Mouse (Mus musculus) liver, adult 2 months (tissue): ENCODE data around the gene Rilpl1. TPM values are rescaled to one million over a fixed set of nuclear protein-coding genes. Genes with fewer than 3 reads are reported as not detected.

ENCODE experiments used
- DNase-seq: peaks from one replicate; pipeline ENCODE4 v3.0.0-alpha.2; 2011; ENCODE audit warnings: low read depth, low spot score; ENCODE audit errors: extremely low read depth
- H3K27ac ChIP-seq: fragments of 200-500 bp; replicated peaks from 2 replicates; pipeline ENCODE4 v1.5.1; 2012; ENCODE audit warnings: low read depth, mild to moderate bottlenecking, control low read depth, inconsistent platforms, low read length; ENCODE audit not compliant: insufficient read depth
- H3K27me3 ChIP-seq: fragments of 200-500 bp; 2 replicates; pipeline ENCODE4 v1.6.1; 2012; ENCODE audit warnings: mild to moderate bottlenecking, moderate library complexity, low read length, inconsistent platforms; ENCODE audit not compliant: control insufficient read depth, insufficient read depth
- H3K36me3 ChIP-seq: fragments of 200-500 bp; 2 replicates; pipeline ENCODE4 v1.6.1; 2012; ENCODE audit warnings: low read length, inconsistent platforms; ENCODE audit not compliant: control insufficient read depth, insufficient read depth
- H3K4me1 ChIP-seq: fragments of 200-500 bp; 2 replicates; pipeline ENCODE4 v1.6.1; 2011; ENCODE audit warnings: low read length; ENCODE audit not compliant: control insufficient read depth, insufficient read depth
- H3K4me3 ChIP-seq: fragments of 200-500 bp; 2 replicates; pipeline ENCODE4 v1.5.1; 2011; ENCODE audit warnings: low read depth, mild to moderate bottlenecking, control low read depth, low read length, moderate library complexity; ENCODE audit not compliant: insufficient read depth
- H3K79me2 ChIP-seq: fragments of 200-500 bp; 2 replicates; pipeline ENCODE4 v1.6.1; 2012; ENCODE audit warnings: inconsistent platforms, mild to moderate bottlenecking, low read length, moderate library complexity; ENCODE audit not compliant: control insufficient read depth, insufficient read depth
- H3K9ac ChIP-seq: fragments of 200-500 bp; 2 replicates; pipeline ENCODE4 v1.6.1; 2012; ENCODE audit warnings: low read depth, mild to moderate bottlenecking, control low read depth, inconsistent platforms, low read length
- CTCF ChIP-seq: fragments of 200-500 bp; IDR thresholded peaks from 2 replicates; pipeline ENCODE4 v1.5.1; 2011; ENCODE audit warnings: low read depth, low read length, control low read depth
- POLR2A ChIP-seq: fragments of 200-500 bp; IDR thresholded peaks from 2 replicates; pipeline ENCODE4 v1.6.1; 2011; ENCODE audit warnings: low read length, control low read depth; ENCODE audit not compliant: insufficient read depth; ENCODE audit errors: extremely low read depth
- WGBS: fragments of 180-500 bp; shearing (Covaris S2); methylation state at CpG from one replicate; pipeline ENCODE4 v1.1.7; 2018; 5-methylcytosine and 5-hydroxymethylcytosine counted together
- polyA plus RNA-seq: library from polyadenylated mRNA; depleted of rRNA; stranded (reverse); fragments of >200 nt; gene quantifications from 2 replicates; pipeline ENCODE4 v1.2.3, GENCODE M21; 2012
- total RNA-seq: library from RNA; depleted of rRNA; stranded (reverse); fragments of >200 nt; gene quantifications from 2 replicates; pipeline ENCODE4 v1.2.3, GENCODE M21; 2014

Gene Rilpl1
- total and polyA plus RNA-seq, 2 experiments: 1.6 to 2.0 TPM

GRCm38 (mm10) chr5:124535016-124535415, 3.8 kb upstream of the Rilpl1 start:
- H3K9ac ChIP-seq: no peak overlapping the region
- no peak for DNase-seq
- peaks cover 4% of the 10 kb centered on the region; the same call in 1 of the 2 replicates for H3K4me1 ChIP-seq
- no peaks in the 10 kb centered on the region for H3K27me3 ChIP-seq
- TF ChIP-seq POLR2A (no peak), CTCF (no peak)
- no peaks in the 10 kb centered on the region for H3K36me3 ChIP-seq
- no peak overlapping the region for H3K4me3 ChIP-seq
- H3K79me2 ChIP-seq: no peaks in the 10 kb centered on the region
- H3K27ac ChIP-seq: no peak overlapping the region
- 64% methylated on average over 5 of the region's 5 CpGs for WGBS

- no peak overlapping the region for H3K4me3 ChIP-seq
- no peak for TF ChIP-seq CTCF
- no peak overlapping the region for H3K27ac ChIP-seq
- H3K4me1 ChIP-seq: peaks cover 4% of the 10 kb centered on the region; the same call in 1 of the 2 replicates
- H3K27me3 ChIP-seq: no peaks in the 10 kb centered on the region
- no peaks in the 10 kb centered on the region for H3K79me2 ChIP-seq
- WGBS: 65% methylated on average over 7 of the region's 7 CpGs
- H3K9ac ChIP-seq: no peak overlapping the region
- H3K36me3 ChIP-seq: no peaks in the 10 kb centered on the region
- no peak for DNase-seq
These were observed 1.3 kb upstream of the Rilpl1 start for GRCm38 (mm10) chr5:124532451-124532850.

- Histone ChIP-seq H3K9ac (peak overlapping the region; percentile 81), H3K36me3 (no peaks in the 10 kb centered on the region), H3K27me3 (no peaks in the 10 kb centered on the region), H3K79me2 (no peaks in the 10 kb centered on the region), H3K4me1 (peaks cover 4% of the 10 kb centered on the region; the same call in 1 of the 2 replicates), H3K4me3 (peak overlapping the region; percentile 68), H3K27ac (0 out of 2 replicates have a peak overlapping the region, but pooled peaks have one; percentile 5)
- no peak for DNase-seq
- WGBS: 28% methylated on average over 14 of the region's 14 CpGs
- TF ChIP-seq POLR2A: no peak
- TF ChIP-seq CTCF: no peak
These were observed 366 bp upstream of the Rilpl1 start for GRCm38 (mm10) chr5:124531583-124531930.

GRCm38 (mm10) chr5:124529697-124530096, 1.5 kb downstream of the Rilpl1 start:
- WGBS: 75% methylated on average over 8 of the region's 8 CpGs

GRCm38 (mm10) chr5:124529191-124529651, 2.0 kb downstream of the Rilpl1 start:
- no peaks in the 10 kb centered on the region for H3K36me3 ChIP-seq
- H3K4me3 ChIP-seq: peak overlapping the region; percentile 2
- no peak for DNase-seq
- peak overlapping the region; percentile 41 for H3K27ac ChIP-seq
- H3K79me2 ChIP-seq: 0 out of 2 replicates have a peak, but pooled peaks cover 4% of the 10 kb centered on the region
- peaks cover 4% of the 10 kb centered on the region; the same call in 1 of the 2 replicates for H3K4me1 ChIP-seq
- H3K27me3 ChIP-seq: no peaks in the 10 kb centered on the region
- no peak for TF ChIP-seq CTCF
- WGBS: 72% methylated on average over 8 of the region's 8 CpGs
- peak overlapping the region; percentile 19; the same call in 1 of the 2 replicates for H3K9ac ChIP-seq

More at GRCm38 (mm10) chr5:124529697-124530096, 1.5 kb downstream of the Rilpl1 start:
- H3K36me3 ChIP-seq: no peaks in the 10 kb centered on the region
- H3K9ac ChIP-seq: no peak overlapping the region
- DNase-seq: no peak
- H3K27ac ChIP-seq: peak overlapping the region; percentile 41
- no peaks in the 10 kb centered on the region for H3K27me3 ChIP-seq
- H3K79me2 ChIP-seq: 0 out of 2 replicates have a peak, but pooled peaks cover 4% of the 10 kb centered on the region
- no peak for TF ChIP-seq CTCF
- TF ChIP-seq POLR2A: no peak
- H3K4me1 ChIP-seq: peaks cover 4% of the 10 kb centered on the region; the same call in 1 of the 2 replicates
- H3K4me3 ChIP-seq: peak overlapping the region; percentile 2

GRCm38 (mm10) chr5:124528791-124529190, 2.4 kb downstream of the Rilpl1 start:
- Histone ChIP-seq H3K79me2 (peaks cover 4% of the 10 kb centered on the region; the same call in 1 of the 2 replicates), H3K4me1 (peaks cover 4% of the 10 kb centered on the region; the same call in 1 of the 2 replicates), H3K27me3 (no peaks in the 10 kb centered on the region), H3K9ac (0 out of 2 replicates have a peak overlapping the region, but pooled peaks have one; percentile 19), H3K27ac (peak overlapping the region; percentile 41), H3K36me3 (no peaks in the 10 kb centered on the region), H3K4me3 (no peak overlapping the region)
- TF ChIP-seq POLR2A (no peak), CTCF (no peak)
- WGBS: 59% methylated on average over 9 of the region's 9 CpGs
- no peak for DNase-seq
